Mouse (Mus musculus) CH12.LX (cell line): ENCODE results near the gene Spink8. TPM values are rescaled to one million over a fixed set of nuclear protein-coding genes. Genes with fewer than 3 reads are reported as not detected.

Source experiments
- DNase-seq: peaks from one replicate; pipeline ENCODE4 v3.0.0-alpha.2; 2013; ENCODE audit errors: extremely low read depth
- H3K27ac ChIP-seq: 2 replicates; pipeline ENCODE4 v1.5.1; 2012; ENCODE audit warnings: low read depth, mild to moderate bottlenecking, control low read depth, moderate library complexity; ENCODE audit not compliant: insufficient read depth
- H3K27me3 ChIP-seq: replicated peaks from 2 replicates; pipeline ENCODE3; 2012; ENCODE audit warnings: inconsistent platforms
- H3K36me3 ChIP-seq, 2 experiments: replicated peaks in 1 of 2; 2 replicates each; pipeline versions ENCODE3 to v1.6.1; 2012; ENCODE audit warnings: inconsistent platforms in 1 of 2, low read length in 1 of 2, mild to moderate bottlenecking in 1 of 2, mixed read lengths in 1 of 2, moderate library complexity in 1 of 2; ENCODE audit not compliant: control insufficient read depth in 1 of 2, insufficient read depth in 1 of 2
- H3K4me1 ChIP-seq, 2 experiments: 2 replicates each; pipeline ENCODE4 v1.6.1; 2012; ENCODE audit warnings: inconsistent platforms in 1 of 2, moderate library complexity in 1 of 2; ENCODE audit not compliant: insufficient read depth in 2 of 2, control insufficient read depth in 1 of 2
- H3K4me2 ChIP-seq: 2 replicates; pipeline ENCODE4 v1.6.1; 2012; ENCODE audit warnings: low read depth, mild to moderate bottlenecking, control low read depth; ENCODE audit not compliant: poor library complexity, insufficient read depth, severe bottlenecking
- H3K4me3 ChIP-seq, 3 experiments: fragments of 150-350 bp in 1 of 3; sonication (generic) in 1 of 3; replicated peaks in 1 of 3; 2 replicates each; pipeline versions ENCODE3 to v1.5.1; 2011 to 2012; ENCODE audit warnings: low read depth in 2 of 3, low read length in 2 of 3, mild to moderate bottlenecking in 2 of 3, moderate library complexity in 2 of 3, control low read depth in 1 of 3, improper control_type of control experiment in 1 of 3, inconsistent platforms in 1 of 3, mixed read lengths in 1 of 3; ENCODE audit not compliant: poor library complexity in 1 of 3
- H3K79me2 ChIP-seq: replicated peaks from 2 replicates; pipeline ENCODE4 v1.6.1; 2012; ENCODE audit warnings: mild to moderate bottlenecking, moderate library complexity; ENCODE audit not compliant: control insufficient read depth, poor library complexity, insufficient read depth, severe bottlenecking; ENCODE audit errors: extremely low read depth
- H3K9ac ChIP-seq: 2 replicates; pipeline ENCODE4 v1.6.1; 2012; ENCODE audit warnings: low read depth, mild to moderate bottlenecking, control low read depth, moderate library complexity; ENCODE audit not compliant: insufficient read depth
- H3K9me3 ChIP-seq: replicated peaks from 2 replicates; pipeline ENCODE3; 2012; ENCODE audit warnings: low read length, inconsistent platforms, mixed read lengths
- BHLHE40 ChIP-seq: IDR thresholded peaks from 2 replicates; pipeline ENCODE4 v1.6.1; 2011; ENCODE audit warnings: mild to moderate bottlenecking, low read depth, low read length, improper control_type of control experiment
- CHD1 ChIP-seq: IDR thresholded peaks from 2 replicates; pipeline ENCODE4 v1.6.1; 2012; ENCODE audit warnings: low read depth, low read length, improper control_type of control experiment, inconsistent platforms
- E2F4 ChIP-seq: IDR thresholded peaks from 2 replicates; pipeline ENCODE4 v1.6.1; 2011; ENCODE audit warnings: low read depth, low read length, improper control_type of control experiment; ENCODE audit not compliant: insufficient replicate concordance
- ELF1 ChIP-seq: IDR thresholded peaks from 2 replicates; pipeline ENCODE4 v1.6.1; 2014; ENCODE audit warnings: low read depth, mild to moderate bottlenecking, inconsistent platforms, low read length, improper control_type of control experiment
- ETS1 ChIP-seq: conservative IDR thresholded peaks from 2 replicates; pipeline ENCODE4 v1.6.1; 2012; ENCODE audit warnings: low read depth, mild to moderate bottlenecking, inconsistent platforms, low read length, improper control_type of control experiment, moderate library complexity
- HCFC1 ChIP-seq: IDR thresholded peaks from 2 replicates; pipeline ENCODE4 v1.6.1; 2012; ENCODE audit warnings: low read depth, mild to moderate bottlenecking, inconsistent platforms, low read length, improper control_type of control experiment
- IRF4 ChIP-seq: IDR thresholded peaks from 2 replicates; pipeline ENCODE4 v1.6.1; 2014; ENCODE audit warnings: low read depth, mild to moderate bottlenecking, inconsistent platforms, low read length, improper control_type of control experiment
- JUN ChIP-seq: IDR thresholded peaks from 2 replicates; pipeline ENCODE4 v1.6.1; 2011; ENCODE audit warnings: low read depth, mild to moderate bottlenecking, low read length, improper control_type of control experiment, moderate library complexity; ENCODE audit not compliant: insufficient read depth
- JUND ChIP-seq: conservative IDR thresholded peaks from 2 replicates; pipeline ENCODE4 v1.6.1; 2011; ENCODE audit warnings: low read depth, low read length, improper control_type of control experiment
- KAT2A ChIP-seq: IDR thresholded peaks from 2 replicates; pipeline ENCODE4 v1.6.1; 2012; ENCODE audit warnings: low read length, improper control_type of control experiment, inconsistent platforms; ENCODE audit not compliant: insufficient replicate concordance
- MAFK ChIP-seq: IDR thresholded peaks from 2 replicates; pipeline ENCODE4 v1.6.1; 2011; ENCODE audit warnings: low read length, improper control_type of control experiment; ENCODE audit not compliant: insufficient replicate concordance
- MAX ChIP-seq: IDR thresholded peaks from 2 replicates; pipeline ENCODE4 v1.6.1; 2011; ENCODE audit warnings: low read length, improper control_type of control experiment
- MAZ ChIP-seq: IDR thresholded peaks from 2 replicates; pipeline ENCODE4 v1.6.1; 2012; ENCODE audit warnings: low read depth, mild to moderate bottlenecking, inconsistent platforms, low read length, improper control_type of control experiment, moderate library complexity
- MEF2A ChIP-seq: IDR thresholded peaks from 2 replicates; pipeline ENCODE4 v1.6.1; 2014; ENCODE audit warnings: low read depth, mild to moderate bottlenecking, inconsistent platforms, low read length, improper control_type of control experiment, borderline replicate concordance
- MYC ChIP-seq: IDR thresholded peaks from 2 replicates; pipeline ENCODE4 v1.6.1; 2011; ENCODE audit warnings: low read depth, mild to moderate bottlenecking, improper control_type of control experiment, low read length
- NRF1 ChIP-seq: IDR thresholded peaks from 2 replicates; pipeline ENCODE4 v1.6.1; 2014; ENCODE audit warnings: low read depth, mild to moderate bottlenecking, inconsistent platforms, low read length, improper control_type of control experiment, moderate library complexity
- PAX5 ChIP-seq: IDR thresholded peaks from 2 replicates; pipeline ENCODE4 v1.6.1; 2012; ENCODE audit warnings: low read length, inconsistent platforms, mixed read lengths
- POLR2A ChIP-seq: IDR thresholded peaks from 2 replicates; pipeline ENCODE4 v1.6.1; 2011; ENCODE audit warnings: low read depth, mild to moderate bottlenecking, improper control_type of control experiment, low read length
- POLR2AphosphoS2 ChIP-seq: IDR thresholded peaks from 2 replicates; pipeline ENCODE4 v1.6.1; 2011; ENCODE audit warnings: low read depth, low read length, improper control_type of control experiment
- RAD21 ChIP-seq: IDR thresholded peaks from 2 replicates; pipeline ENCODE4 v1.6.1; 2011; ENCODE audit warnings: low read depth, mild to moderate bottlenecking, low read length, improper control_type of control experiment, moderate library complexity
- SMC3 ChIP-seq: IDR thresholded peaks from 2 replicates; pipeline ENCODE4 v1.6.1; 2011; ENCODE audit warnings: low read depth, low read length, improper control_type of control experiment
- TBP ChIP-seq: conservative IDR thresholded peaks from 2 replicates; pipeline ENCODE4 v1.6.1; 2011; ENCODE audit warnings: low read depth, low read length, improper control_type of control experiment
- UBTF ChIP-seq: IDR thresholded peaks from 2 replicates; pipeline ENCODE4 v1.6.1; 2012; ENCODE audit warnings: low read depth, mild to moderate bottlenecking, inconsistent platforms, low read length, improper control_type of control experiment, moderate library complexity
- USF1 ChIP-seq: IDR thresholded peaks from 2 replicates; pipeline ENCODE4 v1.6.1; 2014; ENCODE audit warnings: low read depth, mild to moderate bottlenecking, inconsistent platforms, low read length, improper control_type of control experiment
- USF2 ChIP-seq: conservative IDR thresholded peaks from 2 replicates; pipeline ENCODE4 v1.6.1; 2011; ENCODE audit warnings: low read depth, low read length, improper control_type of control experiment
- dilution Hi-C: fragments of 300-500 bp; cut with MboI; formaldehyde crosslinking; loops from 2 replicates; pipeline ENCODE4 v1.14.3; 2020; ENCODE audit warnings: low sequenced_read_pairs; ENCODE audit not compliant: extremely low pct_unique_long_range_greater_than_20kb, extremely low pct_ligation_motif_present
- in situ Hi-C: fragments of 300-500 bp; cut with MboI; formaldehyde crosslinking; loops from 3 replicates; pipeline ENCODE4 v1.14.3; 2019; ENCODE audit warnings: low sequenced_read_pairs, low pct_ligation_motif_present, low pct_unique_long_range_greater_than_20kb, mixed read lengths
- polyA plus RNA-seq: library from polyadenylated mRNA; unstranded; fragments of >175 nt; gene quantifications from 2 replicates; pipeline ENCODE4 v1.2.1, GENCODE M21; 2012; ENCODE audit warnings: low read depth; ENCODE audit not compliant: insufficient read length
- total RNA-seq, 2 experiments: library from RNA; depleted of rRNA; stranded (reverse); fragments of 300-350 nt in 1 of 2; fragments of >200 nt in 1 of 2; gene quantifications; 2 replicates each; pipeline ENCODE4 v1.2.3; 2012 to 2014

Spink8 gene
- total and polyA plus RNA-seq, 3 experiments: not detected

DNA sequence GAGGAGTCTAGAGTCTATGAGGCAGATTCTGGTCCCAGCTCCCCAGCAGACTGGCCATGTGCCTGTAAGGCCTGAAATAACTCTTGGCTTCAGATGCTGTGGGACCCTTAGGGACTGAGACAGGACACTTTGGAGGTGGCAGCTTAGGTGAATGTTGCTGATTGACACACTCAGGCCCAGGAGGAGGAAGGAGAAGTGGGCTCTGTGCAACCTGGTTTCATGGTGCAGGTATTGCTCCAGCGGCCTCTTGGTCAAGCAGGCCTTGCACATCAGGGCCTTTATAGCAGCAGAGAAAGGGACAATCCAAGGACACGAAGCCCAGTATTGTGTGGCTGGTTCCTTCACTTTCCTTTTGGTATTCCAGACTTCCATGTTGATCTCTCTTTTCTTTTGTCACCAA, 42.3 kb downstream of the Spink8 start:
- DNase-seq: no peak
- Histone ChIP-seq H3K9ac (no peak overlapping the region), H3K27me3 (peaks cover 6% of the 10 kb centered on the region), H3K4me1 (no peaks in the 10 kb centered on the region), H3K9me3 (no peaks in the 10 kb centered on the region), H3K4me3 (no peak overlapping the region), H3K27ac (no peak overlapping the region), H3K4me2 (no peak overlapping the region), H3K36me3 (no peaks in the 10 kb centered on the region), H3K79me2 (no peaks in the 10 kb centered on the region)
- dilution Hi-C loops: no loop called here
- TF ChIP-seq RAD21: no peak
- in situ Hi-C loops: loop anchor here (25.0 kb wide), 1 partner anchor 167 kb away; no protein-coding TSS in a partner anchor

DNA sequence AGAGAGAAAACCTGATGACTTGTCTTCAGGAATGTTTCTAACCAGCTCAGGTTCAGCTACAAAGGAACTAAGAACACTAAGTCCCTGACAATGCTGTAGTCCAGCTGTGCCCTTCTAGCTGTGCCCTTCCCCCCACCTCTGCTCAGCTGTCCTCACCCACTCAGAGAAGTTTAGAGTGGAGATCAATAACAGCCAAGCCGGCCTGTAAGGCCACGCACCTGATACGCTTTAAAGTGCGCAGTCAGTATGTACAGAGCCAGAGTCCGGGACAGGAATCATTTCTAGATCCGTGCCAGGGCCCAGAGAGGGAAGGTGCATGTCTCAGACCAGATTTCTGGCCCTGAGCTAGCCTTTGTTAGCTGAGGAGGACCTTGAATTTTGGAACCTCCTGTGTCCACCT, 43.9 kb downstream of the Spink8 start:
- in situ Hi-C loops: loop anchor here (25.0 kb wide), 1 partner anchor 169 kb away; no protein-coding TSS in a partner anchor
- H3K9ac ChIP-seq: no peak overlapping the region

DNA sequence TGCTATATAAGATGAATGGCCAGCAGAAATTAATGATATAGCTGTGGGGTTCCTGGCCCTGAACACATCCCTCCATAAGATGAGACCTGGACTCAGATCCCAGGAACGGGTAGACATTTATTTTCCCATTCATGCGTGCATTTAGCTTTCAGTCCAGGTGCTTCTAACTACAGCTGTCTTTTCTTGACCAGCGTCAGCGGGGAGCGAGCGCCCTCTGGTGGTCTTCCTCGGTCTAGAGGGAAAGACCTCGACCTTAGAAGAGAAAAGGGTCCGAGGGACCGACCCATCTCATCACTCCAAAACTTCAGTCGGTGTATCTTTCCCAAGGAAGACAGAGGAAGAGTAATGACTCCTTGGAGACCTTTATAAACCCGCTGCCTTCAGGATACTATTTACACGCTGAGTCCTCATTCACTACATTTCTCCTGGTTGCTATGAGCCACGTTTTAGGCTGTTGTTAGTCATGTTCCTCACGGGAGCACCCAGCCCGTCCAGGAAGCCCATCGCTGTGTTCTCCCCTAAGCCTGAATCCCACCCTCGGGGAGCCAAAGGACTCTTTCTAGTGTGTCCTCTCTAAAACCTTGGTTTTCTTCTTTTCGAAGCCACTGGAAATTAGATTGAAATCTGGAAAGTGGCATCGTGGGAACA, 50.4 kb downstream of the Spink8 start:
- Histone ChIP-seq H3K27ac (no peak overlapping the region), H3K4me3 (peak overlapping the region in 1 of 3 experiments; percentile 26), H3K79me2 (no peaks in the 10 kb centered on the region), H3K4me2 (peak overlapping the region; percentile 80), H3K4me1 (peaks cover 0 to 16% of the 10 kb centered on the region in 2 experiments; a peak in 2 of 4 replicates), H3K9me3 (no peaks in the 10 kb centered on the region), H3K27me3 (peaks cover 35% of the 10 kb centered on the region), H3K36me3 (no peaks in the 10 kb centered on the region), H3K9ac (peak overlapping the region; percentile 29; the same call in 1 of the 2 replicates)
- in situ Hi-C loops (loop anchor here (25.0 kb wide), 1 partner anchor 175 kb away; no protein-coding TSS in a partner anchor), dilution Hi-C loops (no loop called here)
- DNase-seq: peak; percentile 84
- TF ChIP-seq JUN (no peak), PAX5 (no peak), JUND (no peak), CHD1 (no peak), MAX (peak; percentile 47; the same call in 1 of the 2 replicates), ETS1 (no peak), UBTF (no peak), USF1 (no peak), POLR2AphosphoS2 (no peak), MYC (peak; percentile 55; the same call in 1 of the 2 replicates), MAFK (no peak), RAD21 (peak; percentile 93), MEF2A (no peak), USF2 (no peak), BHLHE40 (peak; percentile 47), HCFC1 (no peak), SMC3 (peak; percentile 73), E2F4 (no peak), MAZ (no peak), POLR2A (no peak; the same call in 1 of the 2 replicates), IRF4 (peak; percentile 42; the same call in 1 of the 2 replicates), TBP (no peak), KAT2A (no peak), NRF1 (no peak)

More for the DNA sequence above, 43.9 kb downstream of the Spink8 start:
- Histone ChIP-seq H3K9me3 (no peaks in the 10 kb centered on the region), H3K4me2 (no peak overlapping the region), H3K79me2 (no peaks in the 10 kb centered on the region), H3K36me3 (no peaks in the 10 kb centered on the region), H3K4me3 (no peak overlapping the region), H3K4me1 (no peaks in the 10 kb centered on the region), H3K27ac (no peak overlapping the region), H3K27me3 (peaks cover 17% of the 10 kb centered on the region)
- TF ChIP-seq ELF1 (no peak), HCFC1 (no peak)
- no peak for DNase-seq
- dilution Hi-C loops: no loop called here
